18 mouse cellular contexts compared by ENCODE assay signal in the genomic region with DNA sequence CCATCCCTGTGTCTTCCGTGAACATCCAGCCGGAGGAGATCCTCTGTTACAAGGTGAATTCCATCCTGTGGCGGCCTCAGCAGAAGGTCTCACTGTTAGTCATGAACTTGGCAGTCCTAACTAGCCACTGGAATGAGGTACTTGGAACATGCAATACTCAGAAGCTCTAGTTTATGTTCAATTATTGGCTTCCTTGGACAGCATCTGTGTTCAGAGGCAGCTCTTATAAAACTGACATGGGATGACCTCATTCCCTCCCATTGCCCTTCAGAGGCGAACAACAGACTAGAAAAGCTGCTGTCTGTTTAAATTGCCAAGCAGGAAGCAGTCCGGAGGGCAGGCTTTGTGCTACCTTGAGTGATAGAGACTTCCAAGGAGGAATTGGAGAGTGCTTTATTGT.
DNase-seq lines count a peak whose midpoint lies in the region; ATAC-seq lines count a peak whose summit lies in the region.
"Had no signal": no experiment of that assay in that cellular context is flagged by ENCODE, and none has a peak within 500 bp of the region (broad histone marks: within the 10 kb centered on the region; RNA-seq: fewer than 3 reads in every experiment).

No protein-coding gene starts in this region.

- no peak overlapping the region for H3K9ac ChIP-seq in liver, embryonic 11.5 days (ENCODE audit: low read depth, low read length)
- H3K9ac ChIP-seq: forebrain, embryonic 15.5 days; heart, embryonic 12.5 days; hindbrain, embryonic 15.5 days had no signal

- DNase-seq in lung, postnatal 25 days (ENCODE audit: low spot score), result peak; percentile 57
- no peak for DNase-seq in lung, postnatal 4 days
- peak; percentile 79 for DNase-seq in 3T3-L1 (ENCODE audit: low read depth, low spot score)
- peak; percentile 69 for DNase-seq in Muller cell, postnatal 12 days (ENCODE audit: inconsistent ontology term)
- DNase-seq in fibroblast of lung, adult 2 months (ENCODE audit: low read depth), result peak; percentile 37
- DNase-seq in liver, embryonic 11.5 days (ENCODE audit: low spot score), result no peak
- DNase-seq: adrenal gland, postnatal 14 days; cerebellum, adult 18-20 months; cerebellum, adult 9-11 months; heart, adult 2 months had no signal

- no peaks in the 10 kb centered on the region for H3K4me1 ChIP-seq in liver, embryonic 11.5 days (replicated peaks; ENCODE audit: control insufficient read depth, insufficient read depth, low read length)
- H3K4me1 ChIP-seq: embryonic facial prominence, embryonic 10.5 days; forebrain, embryonic 15.5 days; hindbrain, embryonic 15.5 days had no signal

- H3K27me3 ChIP-seq in liver, embryonic 11.5 days (replicated peaks; ENCODE audit: control insufficient read depth, insufficient read depth, low read length), result no peaks in the 10 kb centered on the region
- H3K27me3 ChIP-seq: forebrain, embryonic 15.5 days; heart, embryonic 12.5 days; hindbrain, embryonic 15.5 days had no signal

- no peak overlapping the region for H3K4me2 ChIP-seq in liver, embryonic 11.5 days
- H3K4me2 ChIP-seq: forebrain, embryonic 15.5 days; heart, embryonic 12.5 days; hindbrain, embryonic 15.5 days had no signal

- no peaks in the 10 kb centered on the region for H3K36me3 ChIP-seq in liver, embryonic 11.5 days (ENCODE audit: control insufficient read depth, insufficient read depth, low read length)
- H3K36me3 ChIP-seq: embryonic facial prominence, embryonic 10.5 days; forebrain, embryonic 15.5 days; heart, embryonic 12.5 days; hindbrain, embryonic 15.5 days had no signal

- WGBS in liver, embryonic 11.5 days, result 74% methylated on average over 5 of the region's 5 CpGs

- no peak for ATAC-seq in liver, embryonic 11.5 days (replicated peaks; ENCODE audit: low FRiP score)
- no peak for ATAC-seq in erythroblast, adult 5-6 weeks (replicated peaks; ENCODE audit: low FRiP score, poor library complexity, severe bottlenecking)
- ATAC-seq: activated CD4-positive, CD25-positive, alpha-beta regulatory T cell, adult 4 months; forebrain, embryonic 15.5 days; intestine, postnatal 0 days had no signal

- no peak overlapping the region for H3K4me3 ChIP-seq in liver, embryonic 11.5 days (ENCODE audit: low read depth, low read length)
- H3K4me3 ChIP-seq: embryonic facial prominence, embryonic 10.5 days; erythroblast, embryonic 14.5 days; forebrain, embryonic 15.5 days; heart, adult 2 months; heart, embryonic 12.5 days; hindbrain, embryonic 15.5 days had no signal

- no peak overlapping the region for H3K27ac ChIP-seq in liver, embryonic 11.5 days (ENCODE audit: low read depth, low read length)
- H3K27ac ChIP-seq: embryonic facial prominence, embryonic 10.5 days; forebrain, embryonic 15.5 days; heart, adult 2 months; hindbrain, embryonic 15.5 days had no signal

- H3K9me3 ChIP-seq in liver, embryonic 11.5 days (ENCODE audit: control insufficient read depth, low read length), result no peaks in the 10 kb centered on the region
- H3K9me3 ChIP-seq: embryonic facial prominence, embryonic 10.5 days; forebrain, embryonic 15.5 days; heart, embryonic 12.5 days; hindbrain, embryonic 15.5 days had no signal

Comparison
In these comparisons a context has a peak if more than half of its experiments do, and no peak if none do; other contexts are left out.
1. DNase-seq: peak in lung, postnatal 25 days (single experiment), 3T3-L1 (single experiment), Muller cell, postnatal 12 days (single experiment) and fibroblast of lung, adult 2 months (single experiment); none in lung, postnatal 4 days (0 of 2) and liver, embryonic 11.5 days (single experiment).